Mouse (Mus musculus): ENCODE measurements at regions not wholly inside any gene's neighbourhood (a gene's known extent, or its start where the extent isn't known, plus 50 kb on each side); places are given as distances from the start of the nearest gene placed in this dataset.

- DNase-seq: no peak
Observed at GRCm38 (mm10) chr4:31830241-31830640, 133.7 kb upstream of the Map3k7 start.

DNA sequence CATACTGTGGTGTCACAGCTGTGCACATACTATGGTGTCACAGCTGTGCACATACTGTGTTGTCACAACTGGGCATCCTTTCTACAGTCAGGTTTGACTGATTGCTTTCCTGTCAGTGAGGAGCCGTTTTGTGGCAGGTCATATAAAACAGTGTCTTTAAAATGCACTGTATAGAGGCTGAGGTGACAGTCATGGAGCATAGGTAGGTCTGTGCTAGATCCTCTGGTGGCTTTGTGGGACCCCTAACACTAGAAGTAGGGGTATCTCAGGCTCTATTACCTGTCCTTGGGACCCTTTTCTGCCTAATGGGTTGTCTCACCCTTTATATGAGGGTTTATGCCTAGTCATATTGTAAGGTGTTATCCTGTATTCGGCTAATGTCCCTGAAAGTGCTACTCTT is 132.4 kb upstream of the Map3k7 start:
- no peak for DNase-seq

- no peak for DNase-seq
Observed at GRCm38 (mm10) chr4:31833828-31834227, 130.1 kb upstream of the Map3k7 start.

GRCm38 (mm10) chr4:31835051-31835450 is 128.8 kb upstream of the Map3k7 start:
- DNase-seq: no peak

DNA sequence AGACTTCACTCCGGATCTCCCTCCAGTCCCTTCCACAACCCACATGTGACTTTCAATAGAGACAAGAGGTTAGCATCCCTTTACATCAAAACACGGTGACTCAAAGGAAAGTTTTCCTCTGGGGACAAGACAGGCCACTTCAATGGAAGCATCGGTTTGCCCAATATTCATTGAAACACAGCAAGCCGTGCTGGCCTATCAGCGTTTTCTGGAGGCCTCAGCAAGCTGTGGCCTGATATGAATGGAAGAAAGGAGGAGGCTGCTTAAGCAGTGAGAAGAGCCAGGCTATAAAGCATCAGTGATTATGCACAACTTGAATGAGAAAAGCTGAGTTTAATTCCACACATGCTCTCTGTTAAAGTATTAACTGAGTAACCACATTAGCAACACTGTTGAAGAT is 125.3 kb upstream of the Map3k7 start:
- no peak for DNase-seq

DNA sequence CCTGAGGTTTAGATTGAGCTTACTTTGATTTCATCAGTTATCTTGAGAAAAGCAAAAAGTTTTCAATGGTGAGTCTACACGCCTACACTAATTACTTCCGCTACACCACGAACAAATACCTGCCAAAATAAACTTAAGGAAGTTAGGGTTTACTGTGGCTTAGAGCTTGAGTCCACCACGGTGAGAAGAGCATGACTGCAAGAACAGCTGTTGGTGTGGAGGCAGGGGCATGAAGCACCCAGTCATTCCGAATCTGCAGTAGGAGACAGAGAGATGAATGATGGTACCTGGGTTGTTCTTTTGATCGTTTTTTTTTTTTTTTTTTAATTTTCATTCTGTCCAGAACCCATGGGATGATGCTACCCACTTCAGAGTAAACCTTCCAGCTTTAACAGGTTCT is 114.1 kb upstream of the Map3k7 start:
- no peak for DNase-seq

DNA sequence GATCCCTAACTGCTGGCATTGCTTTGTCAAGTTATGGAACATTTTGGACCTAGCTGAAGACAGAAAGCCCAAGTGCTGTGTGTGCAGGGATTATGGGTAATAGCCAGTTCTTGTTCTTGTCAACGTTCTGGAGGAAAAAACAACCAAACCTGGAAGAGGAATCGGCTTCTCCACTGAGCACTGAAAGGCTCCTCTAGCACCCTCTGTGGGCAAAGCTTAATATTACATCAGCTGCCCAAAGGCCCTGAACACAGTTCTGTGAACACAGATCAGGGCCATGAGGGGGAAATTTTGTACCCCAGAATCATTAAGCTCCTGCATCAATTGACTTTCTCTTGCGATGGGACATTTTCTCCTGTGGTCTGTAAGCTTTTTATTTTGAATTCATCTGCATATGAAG is 112.9 kb upstream of the Map3k7 start:
- DNase-seq: no peak

- no peak for DNase-seq
Observed at GRCm38 (mm10) chr4:31853851-31854250, 110.0 kb upstream of the Map3k7 start.

GRCm38 (mm10) chr4:31860389-31860788 is 103.5 kb upstream of the Map3k7 start:
- DNase-seq: no peak

GRCm38 (mm10) chr4:31861172-31861571 is 102.7 kb upstream of the Map3k7 start:
- no peak for DNase-seq

DNA sequence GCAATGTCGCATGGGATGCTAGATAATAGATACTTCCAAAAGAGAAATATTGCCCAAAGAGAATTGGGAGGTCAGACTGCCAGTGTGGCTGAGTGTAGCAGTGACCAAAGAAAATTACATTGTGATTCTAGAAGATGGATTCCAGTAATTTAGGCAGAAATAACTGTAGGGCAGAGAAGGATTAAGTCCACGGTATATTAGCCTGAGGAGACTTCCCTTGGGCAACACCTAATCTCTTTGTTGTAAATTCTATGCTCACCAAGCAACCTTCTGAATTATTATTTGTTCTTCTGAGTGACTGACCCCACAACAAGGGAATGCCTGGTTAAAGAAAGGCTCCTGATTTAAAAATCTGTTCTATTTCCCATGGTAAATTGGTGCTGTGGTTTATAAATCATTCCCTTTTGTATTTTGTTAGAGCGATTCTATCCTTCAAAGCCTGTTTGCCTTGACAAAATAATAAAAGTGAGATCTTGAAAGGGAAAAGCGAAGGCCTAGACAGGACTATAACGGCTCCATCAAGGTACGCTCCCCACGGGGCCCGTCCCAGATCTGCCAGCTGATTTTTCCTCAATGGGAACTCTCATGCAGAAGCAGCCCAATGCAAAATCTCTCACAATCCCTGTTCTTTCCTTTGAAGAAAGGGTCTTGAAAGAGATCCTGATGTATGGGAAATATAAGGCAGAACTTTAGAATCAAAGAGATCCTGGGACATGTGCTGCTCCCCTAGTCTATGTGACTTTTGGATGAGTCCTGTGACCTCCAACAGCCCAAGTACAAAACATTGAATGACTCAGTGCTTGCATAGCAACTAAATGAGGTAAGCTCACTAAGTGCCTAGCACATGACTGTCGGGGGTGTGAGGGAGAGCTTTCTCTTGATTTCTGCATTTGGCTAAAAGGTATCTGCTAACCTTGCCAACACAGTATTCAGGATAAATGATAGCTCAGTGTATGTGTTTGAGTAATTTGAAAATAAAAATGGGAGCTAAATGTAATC is 90.6 kb upstream of the Map3k7 start:
- no peak for DNase-seq

- no peak for DNase-seq
Observed at GRCm38 (mm10) chr4:31877389-31877788, 86.5 kb upstream of the Map3k7 start.

DNA sequence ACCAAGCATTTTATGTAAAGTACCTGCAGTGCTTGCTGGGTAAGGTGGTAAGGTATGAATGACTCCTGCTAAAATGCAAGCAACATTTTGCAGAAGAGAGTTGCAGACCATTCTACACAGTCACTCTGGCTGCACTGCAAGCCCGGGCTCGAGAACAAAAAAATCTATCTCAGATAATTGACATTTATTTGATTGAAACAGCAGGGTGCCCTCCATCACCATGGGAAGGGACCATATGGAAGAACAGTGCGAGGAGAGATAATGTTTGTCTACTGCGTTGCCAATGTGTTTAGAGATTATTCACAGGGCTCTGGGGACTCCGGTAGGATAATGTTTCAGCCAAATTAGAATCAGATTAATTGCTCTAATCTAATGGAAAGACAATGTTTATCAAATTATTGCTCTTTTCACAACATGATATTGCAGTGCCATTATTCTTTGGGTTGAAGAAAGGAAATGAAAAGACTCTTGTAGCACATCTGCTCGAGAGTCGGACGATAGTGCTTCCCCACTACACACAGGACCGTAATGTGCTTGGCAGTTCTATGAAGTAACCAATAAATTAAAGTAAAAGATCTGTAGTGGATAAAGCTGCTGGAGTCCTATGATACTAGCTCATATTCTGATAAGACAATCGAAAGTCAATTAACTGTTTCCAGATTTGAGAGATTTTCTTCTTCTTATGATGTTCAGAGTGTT is 85.3 kb upstream of the Map3k7 start:
- DNase-seq: no peak

- DNase-seq: no peak
Observed at GRCm38 (mm10) chr4:31879192-31879585, 84.7 kb upstream of the Map3k7 start.

GRCm38 (mm10) chr4:31880213-31880612 is 83.7 kb upstream of the Map3k7 start:
- no peak for DNase-seq

GRCm38 (mm10) chr4:31889673-31890072 is 74.2 kb upstream of the Map3k7 start:
- DNase-seq: no peak

DNA sequence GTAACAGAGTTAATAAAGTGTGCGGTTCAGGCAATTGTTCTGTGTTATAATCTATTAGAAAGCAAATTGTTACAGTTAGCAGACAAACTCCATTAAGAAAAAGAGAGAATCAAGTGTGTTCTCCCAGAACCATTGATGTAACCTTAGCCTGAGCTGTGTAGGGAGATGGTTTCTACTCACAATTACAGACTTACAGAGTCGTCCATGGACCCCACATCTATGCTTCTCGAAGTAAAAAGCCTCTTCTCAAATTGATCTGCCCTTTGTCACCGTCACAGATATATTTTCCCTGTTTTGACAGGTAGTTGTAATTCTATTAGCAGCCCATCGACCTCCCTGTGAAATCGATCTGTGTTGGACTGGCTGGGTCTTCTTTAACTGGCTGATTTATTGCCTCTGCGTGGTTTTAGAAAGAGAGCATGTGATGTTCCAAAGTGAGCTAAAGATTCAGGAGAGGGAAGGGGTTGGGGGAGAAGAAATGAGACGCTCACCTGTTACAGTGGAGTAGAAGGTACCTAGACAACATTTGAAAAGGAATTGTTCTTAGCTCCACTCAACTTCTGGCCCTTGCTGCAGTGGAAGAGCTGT is 54.7 kb upstream of the Map3k7 start:
- no peak for DNase-seq
